Mouse (Mus musculus) hindbrain, embryonic 15.5 days (tissue): ENCODE measurements at regions not wholly inside any gene's neighbourhood (a gene's known extent, or its start where the extent isn't known, plus 50 kb on each side); places are given as distances from the start of the nearest gene placed in this dataset.

Experiments
- ATAC-seq: fragments of 200-750 bp; cut with Nextera tagmentation; 2 replicates; pipeline ENCODE4 v1.8.0; 2017; ENCODE audit warnings: low read depth, moderate number of reproducible peaks, moderate TSS enrichment; ENCODE audit not compliant: low FRiP score
- H3K27ac ChIP-seq: fragments of 300-500 bp; sonication (generic); replicated peaks from 2 replicates; pipeline ENCODE4 v1.5.1; 2015; ENCODE audit warnings: mild to moderate bottlenecking, inconsistent platforms
- H3K27me3 ChIP-seq: fragments of 300-500 bp; sonication (generic); 2 replicates; pipeline ENCODE4 v1.6.1; 2015; ENCODE audit warnings: control low read depth, inconsistent platforms
- H3K36me3 ChIP-seq: fragments of 300-500 bp; sonication (generic); 2 replicates; pipeline ENCODE4 v1.6.1; 2015; ENCODE audit warnings: control low read depth, inconsistent platforms
- H3K4me1 ChIP-seq: fragments of 300-500 bp; sonication (generic); replicated peaks from 2 replicates; pipeline ENCODE4 v1.6.1; 2015; ENCODE audit warnings: control low read depth, inconsistent platforms
- H3K4me2 ChIP-seq: fragments of 300-500 bp; sonication (generic); 2 replicates; pipeline ENCODE4 v1.6.1; 2015; ENCODE audit warnings: moderate library complexity, mild to moderate bottlenecking, inconsistent platforms
- H3K4me3 ChIP-seq: fragments of 300-500 bp; sonication (generic); 2 replicates; pipeline ENCODE4 v1.5.1; 2015; ENCODE audit warnings: mild to moderate bottlenecking, inconsistent platforms
- H3K9ac ChIP-seq: fragments of 300-500 bp; sonication (generic); 2 replicates; pipeline ENCODE4 v1.6.1; 2015; ENCODE audit warnings: inconsistent platforms
- H3K9me3 ChIP-seq: fragments of 300-500 bp; sonication (generic); 2 replicates; pipeline ENCODE4 v1.6.1; 2016; ENCODE audit warnings: control low read depth, inconsistent platforms
- WGBS: fragments of 180-500 bp; shearing (Covaris S2); methylation state at CpG from one replicate; pipeline ENCODE4 v1.1.7; 2015; 5-methylcytosine and 5-hydroxymethylcytosine counted together

DNA sequence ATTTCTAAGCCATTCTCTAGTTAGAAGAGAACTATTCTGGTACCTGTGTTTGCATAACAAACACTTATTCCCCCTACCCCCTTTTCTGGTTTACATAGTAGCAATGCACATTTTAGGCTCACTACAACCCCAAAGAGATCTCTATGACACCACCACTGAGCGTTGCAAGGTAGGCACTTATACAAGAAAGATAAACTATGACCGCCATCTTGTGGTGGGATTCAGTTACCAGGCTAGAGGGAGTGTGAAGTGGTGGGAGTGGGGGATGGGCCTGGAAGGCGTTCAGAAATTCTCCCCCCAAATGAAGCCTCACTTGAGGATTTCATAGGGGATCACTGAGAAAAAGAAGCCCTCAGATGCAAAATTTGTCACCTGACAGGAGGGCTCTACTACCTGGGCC, 64.4 kb upstream of the Fst start:
- WGBS, result 21% methylated on average over 3 of the region's 3 CpGs
- no peaks in the 10 kb centered on the region for H3K4me1 ChIP-seq
- no peak for ATAC-seq

DNA sequence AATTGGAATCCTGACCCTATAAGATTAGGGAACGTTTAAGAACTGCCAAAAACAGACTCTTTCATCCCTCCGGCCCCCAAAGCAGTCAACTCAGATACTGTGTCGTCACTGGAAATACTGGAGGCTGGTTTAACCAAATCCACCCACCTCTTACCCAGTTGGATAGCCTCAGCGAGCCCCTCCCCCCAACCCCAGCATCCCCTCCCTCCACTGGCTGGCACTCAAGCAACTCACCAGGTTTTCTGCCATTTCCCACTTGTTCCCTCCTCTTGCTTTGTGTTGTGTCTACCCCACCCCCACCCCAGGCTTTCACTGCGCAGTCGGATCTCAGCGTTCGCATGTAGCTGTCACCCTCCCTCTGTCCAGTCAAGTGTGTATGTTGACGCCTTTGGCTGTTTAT, 68.1 kb upstream of the Fst start:
- Histone ChIP-seq H3K27ac (no peak overlapping the region), H3K9me3 (no peaks in the 10 kb centered on the region), H3K4me3 (no peak overlapping the region), H3K4me2 (0 out of 2 replicates have a peak overlapping the region, but pooled peaks have one; percentile 11), H3K36me3 (no peaks in the 10 kb centered on the region), H3K4me1 (no peaks in the 10 kb centered on the region), H3K9ac (no peak overlapping the region), H3K27me3 (no peaks in the 10 kb centered on the region)
- 26% methylated on average over 9 of the region's 9 CpGs for WGBS
- ATAC-seq, result no peak

More for the DNA sequence above, 64.4 kb upstream of the Fst start:
- no peak overlapping the region for H3K27ac ChIP-seq
- no peaks in the 10 kb centered on the region for H3K36me3 ChIP-seq
- H3K9me3 ChIP-seq, result no peaks in the 10 kb centered on the region
- no peak overlapping the region for H3K4me3 ChIP-seq
- no peak overlapping the region for H3K4me2 ChIP-seq
- H3K9ac ChIP-seq, result no peak overlapping the region
- H3K27me3 ChIP-seq, result no peaks in the 10 kb centered on the region

DNA sequence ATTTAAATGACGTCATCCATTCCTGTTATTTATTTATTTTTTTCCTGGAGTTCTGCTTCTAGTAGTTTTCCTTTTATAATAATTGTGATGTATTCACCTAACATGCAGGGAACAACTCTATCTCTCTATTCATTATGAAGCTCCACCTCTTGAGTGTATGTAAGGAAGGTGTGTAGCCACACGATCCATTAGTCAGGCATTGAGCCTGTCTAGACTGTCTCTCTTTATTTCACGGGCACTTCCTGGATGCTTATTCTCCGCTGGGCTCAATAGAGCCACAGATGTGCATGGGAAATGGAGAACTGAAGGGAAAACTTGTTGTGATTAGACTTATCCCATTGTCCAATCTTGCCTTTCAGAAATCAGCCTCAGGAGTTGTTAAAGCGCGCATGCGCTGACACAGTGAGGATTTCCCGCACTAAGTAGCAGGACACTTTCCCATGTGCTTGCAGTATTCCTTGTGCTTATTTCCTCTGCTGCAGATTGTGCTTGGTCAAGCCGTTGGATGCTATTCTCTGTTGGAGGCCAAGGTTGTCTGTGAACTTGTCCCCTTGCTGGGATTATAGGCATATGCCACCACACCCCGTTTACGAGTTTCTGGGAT, 71.5 kb upstream of the Fst start:
- Histone ChIP-seq H3K27me3 (no peaks in the 10 kb centered on the region), H3K9ac (no peak overlapping the region), H3K36me3 (no peaks in the 10 kb centered on the region), H3K4me2 (no peak overlapping the region), H3K27ac (no peak overlapping the region), H3K4me3 (no peak overlapping the region), H3K4me1 (no peaks in the 10 kb centered on the region), H3K9me3 (no peaks in the 10 kb centered on the region)
- WGBS, result 75% methylated on average over 11 of the region's 11 CpGs
- ATAC-seq, result no peak

DNA sequence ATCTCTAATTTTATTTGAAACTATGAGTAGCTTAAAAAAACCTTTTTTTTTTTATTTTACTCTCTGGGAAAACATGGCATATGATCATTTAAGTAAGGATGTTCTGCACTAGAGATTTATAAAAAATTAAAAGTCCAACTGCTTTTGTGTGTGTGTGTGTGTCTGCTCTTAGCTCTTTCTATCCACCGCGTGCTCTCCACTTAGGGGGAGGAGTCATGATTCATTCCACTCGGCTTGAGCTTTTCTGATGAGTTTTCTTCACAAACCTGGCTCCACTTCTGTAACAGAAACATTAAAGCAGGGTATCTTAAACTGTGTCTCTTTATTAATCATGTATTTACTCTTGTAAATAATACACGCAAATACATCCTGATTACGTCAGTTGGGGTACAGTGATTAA, 73.0 kb upstream of the Fst start:
- ATAC-seq, result no peak
- Histone ChIP-seq H3K9me3 (no peaks in the 10 kb centered on the region), H3K27me3 (no peaks in the 10 kb centered on the region), H3K27ac (no peak overlapping the region), H3K4me1 (no peaks in the 10 kb centered on the region), H3K36me3 (no peaks in the 10 kb centered on the region), H3K4me3 (no peak overlapping the region), H3K9ac (no peak overlapping the region), H3K4me2 (peak overlapping the region; percentile 17; the same call in 1 of the 2 replicates)
- WGBS, result 39% methylated on average over 5 of the region's 5 CpGs

DNA sequence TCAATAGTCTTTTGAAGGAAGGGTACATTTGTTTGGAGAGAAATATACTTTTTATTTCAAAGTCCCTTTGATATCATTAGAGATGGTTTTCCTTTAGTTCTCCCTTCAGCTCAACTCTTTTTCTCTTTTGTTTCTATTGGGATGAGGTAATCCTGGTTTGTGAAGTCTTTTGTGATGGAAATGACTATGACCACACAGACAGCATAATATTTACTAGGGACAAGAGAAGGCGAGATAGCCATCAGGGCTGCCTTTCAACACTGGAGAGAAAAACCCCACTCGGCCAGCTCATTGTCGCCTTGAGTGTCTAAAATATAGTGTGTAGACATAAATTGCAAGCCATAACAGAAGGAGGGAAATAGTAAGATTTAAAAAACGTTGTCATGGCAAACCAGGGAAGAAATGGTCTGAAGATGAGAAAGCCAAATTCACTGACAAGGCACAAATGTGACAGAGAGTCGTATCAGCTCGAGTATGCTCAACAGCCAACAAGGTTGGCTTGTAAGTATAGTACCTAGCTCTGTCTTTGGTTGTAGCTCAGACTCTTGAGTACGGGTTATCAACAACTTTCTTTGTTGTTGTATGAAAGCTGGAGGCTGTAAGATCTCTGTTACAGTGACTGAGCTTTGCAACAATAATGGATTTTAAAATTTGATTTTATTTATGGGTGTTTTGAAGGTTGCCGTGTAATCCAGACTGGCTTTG, 73.8 kb upstream of the Fst start:
- H3K36me3 ChIP-seq, result no peaks in the 10 kb centered on the region
- WGBS, result 53% methylated on average over 8 of the region's 8 CpGs
- H3K27ac ChIP-seq, result no peak overlapping the region
- no peaks in the 10 kb centered on the region for H3K27me3 ChIP-seq
- H3K9ac ChIP-seq, result no peak overlapping the region
- no peak for ATAC-seq
- peak overlapping the region; percentile 17; the same call in 1 of the 2 replicates for H3K4me2 ChIP-seq
- H3K9me3 ChIP-seq, result no peaks in the 10 kb centered on the region
- H3K4me3 ChIP-seq, result no peak overlapping the region
- H3K4me1 ChIP-seq, result no peaks in the 10 kb centered on the region

DNA sequence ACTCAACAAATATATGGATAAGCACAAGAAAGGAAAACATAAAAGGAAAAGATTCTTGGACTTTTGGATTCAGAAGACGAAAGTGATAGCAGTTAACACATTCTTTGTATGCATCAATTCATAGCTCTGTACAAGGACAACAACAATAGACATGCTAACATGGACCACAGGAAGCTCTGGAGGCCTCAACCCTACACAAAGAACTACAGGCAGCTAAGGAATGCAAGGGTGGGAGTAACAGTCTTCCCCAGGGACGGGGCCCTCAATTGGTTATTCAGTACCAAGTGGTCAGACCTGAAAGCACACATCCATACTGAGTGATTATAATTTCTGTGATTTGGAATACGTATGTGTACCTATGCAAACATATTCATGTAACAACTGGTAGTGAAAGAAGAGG, 75.8 kb upstream of the Fst start:
- Histone ChIP-seq H3K36me3 (no peaks in the 10 kb centered on the region), H3K9me3 (no peaks in the 10 kb centered on the region), H3K4me3 (no peak overlapping the region), H3K4me2 (no peak overlapping the region), H3K4me1 (no peaks in the 10 kb centered on the region), H3K27ac (no peak overlapping the region), H3K9ac (no peak overlapping the region), H3K27me3 (no peaks in the 10 kb centered on the region)
- ATAC-seq, result no peak
- 35% methylated on average over 3 of the region's 3 CpGs for WGBS

DNA sequence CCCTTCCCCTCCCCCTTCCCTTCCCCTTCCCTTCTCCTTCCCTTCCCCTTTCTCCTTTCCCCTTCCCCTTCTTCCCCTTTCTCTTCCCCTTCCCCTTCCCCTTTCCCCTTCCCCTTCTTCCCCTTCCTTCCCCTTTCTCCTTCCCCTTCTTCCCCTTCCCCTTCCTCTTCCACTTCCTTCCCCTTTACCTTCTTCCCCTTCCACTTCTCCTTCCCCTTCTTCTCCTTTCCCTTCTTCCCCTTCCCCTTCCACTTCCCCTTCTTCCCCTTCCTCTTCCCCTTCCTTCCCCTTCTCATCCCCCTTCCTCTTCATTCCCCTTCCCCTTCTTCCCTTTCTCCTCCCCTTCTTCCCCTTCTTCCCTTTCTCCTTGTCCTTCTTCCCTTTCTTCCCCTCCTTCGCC, 77.0 kb upstream of the Fst start:
- no peak overlapping the region for H3K4me2 ChIP-seq
- no peaks in the 10 kb centered on the region for H3K36me3 ChIP-seq
- H3K27me3 ChIP-seq, result no peaks in the 10 kb centered on the region
- no peak overlapping the region for H3K4me3 ChIP-seq
- no peaks in the 10 kb centered on the region for H3K4me1 ChIP-seq
- H3K27ac ChIP-seq, result no peak overlapping the region
- WGBS, result 86% methylated on average over 1 of the region's 1 CpGs
- no peak overlapping the region for H3K9ac ChIP-seq
- no peaks in the 10 kb centered on the region for H3K9me3 ChIP-seq
- no peak for ATAC-seq

DNA sequence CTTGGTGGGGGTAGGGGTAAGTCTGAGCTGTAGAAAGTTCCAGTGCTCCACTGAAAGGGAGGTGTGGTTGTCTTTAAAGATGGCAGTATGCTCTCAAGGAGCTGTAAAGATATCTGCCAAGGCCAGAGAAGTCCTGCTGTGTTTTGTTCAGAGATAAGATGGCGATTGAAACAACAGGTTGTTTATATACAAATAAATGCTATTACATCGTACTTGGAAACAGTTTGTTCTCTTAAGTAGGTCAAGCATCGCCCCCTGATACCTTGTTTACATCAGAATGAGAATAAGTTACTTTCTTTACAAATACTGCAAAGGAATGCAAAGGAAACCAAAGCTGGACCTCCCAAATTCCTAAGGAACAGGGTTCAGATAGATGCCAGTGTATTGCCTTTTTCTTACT, 113.0 kb upstream of the Fst start:
- Histone ChIP-seq H3K27me3 (no peaks in the 10 kb centered on the region), H3K27ac (no peak overlapping the region), H3K4me2 (no peak overlapping the region), H3K9me3 (no peaks in the 10 kb centered on the region), H3K4me3 (no peak overlapping the region), H3K9ac (no peak overlapping the region), H3K4me1 (no peaks in the 10 kb centered on the region), H3K36me3 (no peaks in the 10 kb centered on the region)
- ATAC-seq, result no peak
- 77% methylated on average over 3 of the region's 3 CpGs for WGBS

DNA sequence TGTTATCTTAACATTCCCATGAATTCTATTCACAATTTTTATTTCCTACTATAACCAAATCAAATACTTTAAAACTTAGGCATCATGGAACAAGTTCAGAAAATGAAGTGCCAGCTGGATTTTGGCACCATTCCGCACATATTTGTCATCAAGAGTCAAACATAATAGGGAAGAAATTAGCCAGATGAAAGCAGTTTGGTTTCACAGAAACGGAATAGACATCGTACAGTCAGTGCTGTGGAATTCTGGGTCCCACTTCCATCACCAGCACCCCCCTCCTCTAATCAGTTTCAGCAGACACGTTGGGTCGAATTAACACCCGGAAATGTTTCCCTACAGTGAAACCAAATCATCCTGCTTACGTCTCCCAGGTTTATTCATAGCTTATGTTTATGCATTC, 125.8 kb upstream of the Fst start:
- Histone ChIP-seq H3K4me3 (no peak overlapping the region), H3K27me3 (no peaks in the 10 kb centered on the region), H3K36me3 (no peaks in the 10 kb centered on the region), H3K9me3 (no peaks in the 10 kb centered on the region), H3K27ac (no peak overlapping the region), H3K4me1 (no peaks in the 10 kb centered on the region), H3K4me2 (no peak overlapping the region), H3K9ac (no peak overlapping the region)
- no peak for ATAC-seq
- 63% methylated on average over 7 of the region's 7 CpGs for WGBS

DNA sequence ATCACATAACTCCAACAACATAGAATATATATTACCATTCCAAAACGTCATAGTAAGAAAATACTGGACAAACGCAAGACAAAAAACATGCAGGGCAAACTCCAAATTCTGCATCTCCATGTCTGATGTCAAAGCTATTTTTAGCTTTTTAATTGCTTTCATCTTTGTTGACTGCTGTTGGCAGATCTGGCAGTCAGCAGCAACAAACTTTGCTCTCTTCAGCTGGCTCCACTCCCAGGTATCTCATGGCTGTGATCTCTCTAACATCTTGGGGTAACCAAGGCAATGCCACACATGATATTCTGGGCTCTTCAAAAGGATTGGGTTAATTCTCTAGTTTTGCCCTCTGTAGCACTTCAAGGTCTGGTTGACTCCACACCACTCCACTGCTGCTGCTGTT, 128.9 kb upstream of the Fst start:
- WGBS, result 91% methylated on average over 2 of the region's 2 CpGs
- Histone ChIP-seq H3K4me1 (no peaks in the 10 kb centered on the region), H3K9ac (no peak overlapping the region), H3K4me2 (no peak overlapping the region), H3K27ac (no peak overlapping the region), H3K4me3 (no peak overlapping the region), H3K27me3 (no peaks in the 10 kb centered on the region), H3K9me3 (no peaks in the 10 kb centered on the region), H3K36me3 (no peaks in the 10 kb centered on the region)
- ATAC-seq, result no peak

DNA sequence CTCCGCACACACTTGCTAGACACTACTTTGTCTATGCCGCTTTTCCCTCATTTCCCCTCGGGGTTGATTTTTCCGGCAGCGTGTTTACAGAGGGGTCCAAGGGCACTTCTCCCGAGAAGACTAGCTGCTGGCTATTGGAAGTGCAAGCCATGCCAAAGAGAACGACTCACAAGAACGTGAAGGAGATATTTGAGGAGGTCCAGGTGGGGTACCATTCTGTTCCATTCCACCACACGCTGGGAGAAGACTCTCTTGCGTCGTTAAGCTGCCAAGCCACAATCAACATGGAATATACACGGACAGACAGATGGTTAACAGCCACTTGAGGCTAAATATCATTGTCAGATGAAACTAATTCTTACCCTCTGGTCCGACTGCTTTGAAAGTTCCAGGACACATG, 144.6 kb upstream of the Fst start:
- H3K4me3 ChIP-seq, result no peak overlapping the region
- no peaks in the 10 kb centered on the region for H3K36me3 ChIP-seq
- H3K9me3 ChIP-seq, result no peaks in the 10 kb centered on the region
- H3K4me2 ChIP-seq, result no peak overlapping the region
- no peaks in the 10 kb centered on the region for H3K27me3 ChIP-seq
- no peak overlapping the region for H3K27ac ChIP-seq
- WGBS, result 86% methylated on average over 13 of the region's 13 CpGs
- H3K4me1 ChIP-seq, result no peaks in the 10 kb centered on the region
- H3K9ac ChIP-seq, result no peak overlapping the region
- ATAC-seq, result no peak

DNA sequence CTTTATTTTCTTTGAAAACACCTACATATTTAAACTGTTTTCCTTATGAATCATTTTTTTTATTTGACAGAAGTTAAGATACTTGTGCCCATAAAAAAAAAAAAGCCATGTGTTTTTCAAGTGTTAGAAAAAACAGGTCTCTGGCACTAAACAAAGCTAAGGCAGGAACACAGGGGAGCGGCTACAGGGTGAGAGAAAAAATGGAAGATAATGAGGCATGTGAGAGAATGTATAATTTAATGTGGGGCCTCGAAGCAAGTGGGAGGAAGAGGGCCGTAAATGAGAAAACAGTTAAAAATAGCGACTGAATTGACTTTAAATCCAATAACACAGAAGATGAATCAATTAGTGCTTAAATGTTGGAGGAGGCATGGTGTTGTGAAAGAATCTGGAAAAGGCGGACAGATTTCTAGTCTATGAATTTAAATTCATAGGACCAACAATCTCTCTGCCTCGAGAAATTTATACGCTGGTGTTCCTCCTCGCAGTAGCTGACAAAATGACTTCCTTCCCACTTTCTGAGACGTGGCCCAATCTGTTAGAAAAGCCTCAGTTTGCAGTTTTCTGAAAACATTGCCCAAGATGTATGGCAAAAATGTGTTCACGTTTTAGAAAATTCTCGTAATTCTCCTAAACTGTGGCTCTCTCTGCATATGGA, 145.4 kb upstream of the Fst start:
- Histone ChIP-seq H3K27me3 (no peaks in the 10 kb centered on the region), H3K4me1 (no peaks in the 10 kb centered on the region), H3K36me3 (no peaks in the 10 kb centered on the region), H3K4me3 (no peak overlapping the region), H3K9me3 (no peaks in the 10 kb centered on the region), H3K27ac (no peak overlapping the region), H3K4me2 (no peak overlapping the region), H3K9ac (no peak overlapping the region)
- WGBS, result 74% methylated on average over 11 of the region's 11 CpGs
- ATAC-seq, result no peak
